Mouse (Mus musculus) embryonic facial prominence, embryonic 15.5 days (tissue): ENCODE data around the gene Tex21. TPM values are rescaled to one million over a fixed set of nuclear protein-coding genes. Genes with fewer than 3 reads are reported as not detected.

Source experiments
- ATAC-seq: fragments of 200-750 bp; cut with Nextera tagmentation; 2 replicates; pipeline ENCODE4 v1.8.0; 2017; ENCODE audit warnings: low read depth, moderate TSS enrichment; ENCODE audit not compliant: insufficient number of reproducible peaks, low FRiP score, low TSS enrichment
- H3K27ac ChIP-seq: fragments of 300-500 bp; sonication (generic); replicated peaks from 2 replicates; pipeline ENCODE4 v1.5.1; 2015; ENCODE audit warnings: mild to moderate bottlenecking, inconsistent platforms
- H3K27me3 ChIP-seq: fragments of 300-500 bp; sonication (generic); 2 replicates; pipeline ENCODE4 v1.6.1; 2015; ENCODE audit warnings: inconsistent platforms
- H3K36me3 ChIP-seq: fragments of 300-500 bp; sonication (generic); 2 replicates; pipeline ENCODE4 v1.6.1; 2015; ENCODE audit warnings: mild to moderate bottlenecking, inconsistent platforms
- H3K4me1 ChIP-seq: fragments of 300-500 bp; sonication (generic); 2 replicates; pipeline ENCODE4 v1.6.1; 2015; ENCODE audit warnings: inconsistent platforms
- H3K4me2 ChIP-seq: fragments of 300-500 bp; sonication (generic); replicated peaks from 2 replicates; pipeline ENCODE4 v1.6.1; 2015; ENCODE audit warnings: mild to moderate bottlenecking, inconsistent platforms
- H3K4me3 ChIP-seq: fragments of 300-500 bp; sonication (generic); replicated peaks from 2 replicates; pipeline ENCODE4 v1.5.1; 2015; ENCODE audit warnings: mild to moderate bottlenecking, inconsistent platforms
- H3K9ac ChIP-seq: fragments of 300-500 bp; sonication (generic); 2 replicates; pipeline ENCODE4 v1.6.1; 2015; ENCODE audit warnings: inconsistent platforms
- H3K9me3 ChIP-seq: fragments of 300-500 bp; sonication (generic); replicated peaks from 2 replicates; pipeline ENCODE4 v1.6.1; 2016; ENCODE audit warnings: inconsistent platforms
- WGBS: fragments of 180-500 bp; shearing (Covaris S2); methylation state at CpG from one replicate; pipeline ENCODE4 v1.1.7; 2015; 5-methylcytosine and 5-hydroxymethylcytosine counted together
- polyA plus RNA-seq: library from polyadenylated mRNA; unstranded; fragments of >200 nt; fragmentation: Nextera tagmentation; extraction: Ambion mirVana; gene quantifications from 2 replicates; pipeline ENCODE4 v1.2.1, GENCODE M21; 2015

The Tex21 gene
- polyA plus RNA-seq, 1 experiment from 2014 or later: not detected

GRCm38 (mm10) chr12:76272610-76273524 lies 26.3 kb upstream of the Tex21 start:
- Histone ChIP-seq H3K27ac (no peak overlapping the region), H3K4me1 (no peaks in the 10 kb centered on the region), H3K9me3 (no peaks in the 10 kb centered on the region), H3K27me3 (no peaks in the 10 kb centered on the region), H3K9ac (no peak overlapping the region), H3K4me2 (no peak overlapping the region), H3K36me3 (0 out of 2 replicates have a peak, but pooled peaks cover 4% of the 10 kb centered on the region), H3K4me3 (no peak overlapping the region)
- ATAC-seq: no peak
- WGBS: 84% methylated on average over 10 of the region's 10 CpGs

- Histone ChIP-seq H3K4me2 (no peak overlapping the region), H3K9ac (no peak overlapping the region), H3K27ac (no peak overlapping the region), H3K27me3 (no peaks in the 10 kb centered on the region), H3K4me3 (no peak overlapping the region), H3K4me1 (no peaks in the 10 kb centered on the region), H3K9me3 (no peaks in the 10 kb centered on the region), H3K36me3 (0 out of 2 replicates have a peak, but pooled peaks cover 4% of the 10 kb centered on the region)
- 87% methylated on average over 6 of the region's 6 CpGs for WGBS
- no peak for ATAC-seq
Observed at GRCm38 (mm10) chr12:76271516-76271915, 25.0 kb upstream of the Tex21 start.

- Histone ChIP-seq H3K4me3 (no peak overlapping the region), H3K9me3 (no peaks in the 10 kb centered on the region), H3K9ac (no peak overlapping the region), H3K27me3 (no peaks in the 10 kb centered on the region), H3K27ac (no peak overlapping the region), H3K4me1 (no peaks in the 10 kb centered on the region), H3K36me3 (0 out of 2 replicates have a peak, but pooled peaks cover 8% of the 10 kb centered on the region), H3K4me2 (no peak overlapping the region)
- no peak for ATAC-seq
- 65% methylated on average over 7 of the region's 7 CpGs for WGBS
Observed at GRCm38 (mm10) chr12:76269196-76269595, 22.6 kb upstream of the Tex21 start.

DNA sequence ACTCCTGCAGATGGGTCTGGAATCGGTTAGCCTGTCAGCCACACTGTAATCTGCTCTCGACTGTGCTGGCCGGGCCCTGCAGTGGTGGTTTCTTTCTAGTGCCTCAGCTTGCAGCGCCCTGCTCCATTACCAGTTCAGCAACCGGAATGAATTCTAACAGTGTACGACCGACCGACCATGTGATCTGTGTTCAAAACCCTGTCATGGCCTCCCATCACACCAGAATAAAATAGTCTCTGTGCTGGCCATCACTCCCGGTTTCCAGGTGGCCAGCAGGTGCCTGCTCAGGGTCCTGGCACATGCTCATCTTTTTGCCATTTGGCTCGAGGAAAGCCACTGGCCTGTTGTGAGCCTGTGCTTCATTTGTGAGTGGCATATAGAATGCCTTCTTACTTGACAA lies 22.1 kb upstream of the Tex21 start:
- Histone ChIP-seq H3K36me3 (0 out of 2 replicates have a peak, but pooled peaks cover 8% of the 10 kb centered on the region), H3K27me3 (no peaks in the 10 kb centered on the region), H3K9ac (no peak overlapping the region), H3K4me3 (no peak overlapping the region), H3K27ac (no peak overlapping the region), H3K4me1 (no peaks in the 10 kb centered on the region), H3K4me2 (no peak overlapping the region), H3K9me3 (no peaks in the 10 kb centered on the region)
- ATAC-seq: no peak
- 62% methylated on average over 10 of the region's 10 CpGs for WGBS

DNA sequence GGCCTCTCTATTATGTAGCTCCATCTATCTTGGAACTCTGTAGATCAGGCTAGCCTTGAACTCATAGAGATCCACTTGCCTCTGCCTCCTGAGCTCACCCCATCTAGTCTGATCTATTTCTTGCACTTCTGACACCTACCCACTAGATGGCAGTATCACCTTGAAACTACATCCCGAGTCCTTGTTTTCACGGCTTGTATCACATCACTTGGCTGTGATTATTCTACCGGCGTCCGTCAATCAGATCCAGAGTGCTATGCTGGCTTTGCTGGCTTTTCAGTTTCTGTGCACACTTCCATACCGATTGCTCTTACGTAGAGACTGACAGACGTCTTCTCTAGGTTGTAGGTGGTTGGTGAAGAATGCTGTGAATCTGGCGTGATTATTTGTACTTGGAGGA lies 20.3 kb upstream of the Tex21 start:
- H3K27ac ChIP-seq: no peak overlapping the region
- no peak for ATAC-seq
- WGBS: 72% methylated on average over 9 of the region's 9 CpGs
- H3K27me3 ChIP-seq: no peaks in the 10 kb centered on the region
- no peaks in the 10 kb centered on the region for H3K9me3 ChIP-seq
- H3K4me1 ChIP-seq: no peaks in the 10 kb centered on the region
- H3K4me3 ChIP-seq: no peak overlapping the region
- no peak overlapping the region for H3K4me2 ChIP-seq
- H3K9ac ChIP-seq: no peak overlapping the region
- 0 out of 2 replicates have a peak, but pooled peaks cover 5% of the 10 kb centered on the region for H3K36me3 ChIP-seq

DNA sequence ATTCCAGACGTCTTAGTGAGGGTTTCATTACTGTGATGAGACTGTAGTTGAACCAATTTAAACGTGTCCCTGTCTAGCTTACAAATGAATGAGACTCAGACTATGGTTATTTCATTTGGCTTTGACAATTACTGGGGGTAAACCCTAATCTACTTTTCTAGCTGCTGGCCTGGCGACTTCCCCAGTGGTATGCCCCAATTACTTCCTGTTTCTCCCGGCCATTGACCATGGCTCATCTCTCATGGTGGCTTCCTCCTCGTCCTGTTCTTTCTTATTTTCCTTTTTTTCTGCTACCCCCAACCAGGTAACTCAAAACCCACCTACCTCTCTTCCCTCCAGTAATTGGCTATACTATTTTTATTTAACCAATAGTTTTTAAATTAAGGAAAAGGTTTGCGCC lies 18.5 kb upstream of the Tex21 start:
- Histone ChIP-seq H3K9me3 (no peaks in the 10 kb centered on the region), H3K9ac (no peak overlapping the region), H3K4me1 (no peaks in the 10 kb centered on the region), H3K36me3 (0 out of 2 replicates have a peak, but pooled peaks cover 3% of the 10 kb centered on the region), H3K4me2 (no peak overlapping the region), H3K4me3 (no peak overlapping the region), H3K27me3 (no peaks in the 10 kb centered on the region), H3K27ac (no peak overlapping the region)
- no peak for ATAC-seq
- WGBS: 71% methylated on average over 6 of the region's 6 CpGs

DNA sequence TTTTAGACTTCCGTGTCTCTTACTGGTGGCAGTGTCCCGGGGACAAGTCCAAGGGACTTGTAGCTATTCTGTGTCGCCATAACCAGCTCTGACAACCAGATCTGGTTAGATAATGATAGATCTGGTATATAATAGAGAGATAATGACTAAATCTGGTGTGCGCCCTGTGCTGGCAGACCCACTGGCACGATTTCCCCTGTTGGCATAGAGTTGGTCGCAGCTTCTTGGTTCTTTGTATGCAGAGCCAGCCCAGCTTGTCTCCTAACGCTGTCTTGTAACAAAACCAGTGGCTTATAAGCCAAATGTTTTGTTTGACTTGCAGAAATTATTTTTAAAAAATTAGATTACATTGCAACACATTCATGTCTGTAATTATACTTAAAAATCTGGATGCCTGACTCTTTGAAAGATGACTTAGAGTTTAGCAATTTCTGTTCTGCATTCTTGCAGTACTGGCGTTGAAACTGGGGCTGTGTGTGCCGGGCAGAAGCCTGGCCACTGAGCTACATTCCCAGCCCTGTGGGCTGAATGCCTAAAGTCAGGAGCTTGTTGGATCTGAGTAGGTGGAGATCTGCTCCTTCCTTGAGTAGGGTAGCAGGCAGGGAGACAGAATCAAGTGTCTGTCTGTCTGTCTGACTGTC lies 17.9 kb upstream of the Tex21 start:
- H3K4me2 ChIP-seq: no peak overlapping the region
- no peak for ATAC-seq
- H3K27me3 ChIP-seq: no peaks in the 10 kb centered on the region
- H3K4me1 ChIP-seq: no peaks in the 10 kb centered on the region
- no peak overlapping the region for H3K27ac ChIP-seq
- H3K4me3 ChIP-seq: no peak overlapping the region
- WGBS: 84% methylated on average over 9 of the region's 9 CpGs
- H3K9me3 ChIP-seq: no peaks in the 10 kb centered on the region
- H3K36me3 ChIP-seq: 0 out of 2 replicates have a peak, but pooled peaks cover 3% of the 10 kb centered on the region
- no peak overlapping the region for H3K9ac ChIP-seq

DNA sequence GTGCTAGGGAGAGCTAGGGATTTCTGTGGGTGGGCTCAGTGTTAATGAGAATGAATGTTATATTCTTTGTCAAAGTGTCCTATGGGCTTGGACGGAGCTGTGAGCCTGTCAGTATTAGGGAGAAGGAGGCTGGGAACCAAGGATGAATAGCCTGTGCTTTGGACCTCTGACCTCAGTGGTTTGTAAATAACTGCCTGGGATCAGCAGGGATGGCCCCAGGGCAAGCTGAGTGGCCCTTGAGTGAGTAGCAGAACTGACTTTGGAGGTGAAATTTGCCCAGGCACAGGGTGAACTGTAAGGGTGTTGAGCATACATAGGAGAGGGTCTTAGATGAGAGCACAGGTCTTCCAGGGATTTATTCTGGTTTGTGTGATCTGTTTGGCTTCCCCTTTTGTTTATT lies 17.3 kb upstream of the Tex21 start:
- 53% methylated on average over 1 of the region's 1 CpGs for WGBS
- Histone ChIP-seq H3K9ac (no peak overlapping the region), H3K4me2 (no peak overlapping the region), H3K27me3 (no peaks in the 10 kb centered on the region), H3K9me3 (no peaks in the 10 kb centered on the region), H3K4me1 (no peaks in the 10 kb centered on the region), H3K27ac (no peak overlapping the region), H3K4me3 (no peak overlapping the region), H3K36me3 (0 out of 2 replicates have a peak, but pooled peaks cover 3% of the 10 kb centered on the region)
- no peak for ATAC-seq

GRCm38 (mm10) chr12:76262918-76263317 lies 16.4 kb upstream of the Tex21 start:
- 89% methylated on average over 4 of the region's 4 CpGs for WGBS
- Histone ChIP-seq H3K9me3 (no peaks in the 10 kb centered on the region), H3K4me1 (no peaks in the 10 kb centered on the region), H3K4me3 (no peak overlapping the region), H3K36me3 (0 out of 2 replicates have a peak, but pooled peaks cover 3% of the 10 kb centered on the region), H3K9ac (no peak overlapping the region), H3K4me2 (no peak overlapping the region), H3K27me3 (no peaks in the 10 kb centered on the region), H3K27ac (no peak overlapping the region)
- no peak for ATAC-seq

- peaks cover 3% of the 10 kb centered on the region; the same call in 1 of the 2 replicates for H3K4me1 ChIP-seq
- no peak overlapping the region for H3K9ac ChIP-seq
- no peak overlapping the region for H3K4me2 ChIP-seq
- ATAC-seq: no peak
- H3K27ac ChIP-seq: no peak overlapping the region
- 0 out of 2 replicates have a peak, but pooled peaks cover 3% of the 10 kb centered on the region for H3K36me3 ChIP-seq
- H3K9me3 ChIP-seq: no peaks in the 10 kb centered on the region
- WGBS: 83% methylated on average over 4 of the region's 4 CpGs
- H3K4me3 ChIP-seq: no peak overlapping the region
- H3K27me3 ChIP-seq: no peaks in the 10 kb centered on the region
Observed at GRCm38 (mm10) chr12:76261556-76261955, 15.0 kb upstream of the Tex21 start.

GRCm38 (mm10) chr12:76260673-76261072 lies 14.1 kb upstream of the Tex21 start:
- H3K9me3 ChIP-seq: no peaks in the 10 kb centered on the region
- peaks cover 11% of the 10 kb centered on the region; the same call in 1 of the 2 replicates for H3K4me1 ChIP-seq
- H3K36me3 ChIP-seq: no peaks in the 10 kb centered on the region
- ATAC-seq: no peak
- H3K9ac ChIP-seq: no peak overlapping the region
- no peak overlapping the region for H3K4me2 ChIP-seq
- H3K27me3 ChIP-seq: no peaks in the 10 kb centered on the region
- H3K27ac ChIP-seq: no peak overlapping the region
- WGBS: 86% methylated on average over 3 of the region's 3 CpGs
- H3K4me3 ChIP-seq: no peak overlapping the region
